ENCODE assay signal across 22 mouse cellular contexts in genomic region chr17:28780836-28781235, GRCm38 (mm10). TPM values are rescaled to one million over a fixed set of nuclear protein-coding genes. Genes with fewer than 3 reads are reported as not detected.
DNase-seq lines count a peak whose midpoint lies in the region; ATAC-seq and TF ChIP-seq lines count a peak whose summit lies in the region.
"Had no signal": no experiment of that assay in that cellular context is flagged by ENCODE, and none has a peak within 500 bp of the region (broad histone marks: within the 10 kb centered on the region; RNA-seq: fewer than 3 reads in every experiment).

No protein-coding gene starts in this region.

- intact Hi-C loops in gastrocnemius, adult 2 months (cut with DNase I) = no loop called here

- TF ChIP-seq CTCF in E14TG2a.4 (conservative IDR thresholded peaks at IDR 0.05; ENCODE audit: low read length) = no peak
- no peak for TF ChIP-seq CTCF in gastrocnemius, adult 2 months (IDR thresholded peaks at IDR 0.05)

- 39% methylated on average over 3 of the region's 3 CpGs for whole genome bisulfite sequencing in heart, embryonic 15.5 days

- no peaks in the 10 kb centered on the region for H3K36me3 ChIP-seq in heart, embryonic 15.5 days
- peaks cover 21% of the 10 kb centered on the region for H3K36me3 ChIP-seq in E14TG2a.4 (ENCODE audit: insufficient read depth, low read length)
- H3K36me3 ChIP-seq: forebrain, embryonic 15.5 days; hindbrain, embryonic 13.5 days; kidney, embryonic 15.5 days; lung, embryonic 15.5 days; midbrain, embryonic 10.5 days had no signal

- H3K9me3 ChIP-seq in heart, embryonic 15.5 days (replicated peaks) = no peaks in the 10 kb centered on the region
- H3K9me3 ChIP-seq in E14TG2a.4 (ENCODE audit: low read length) = no peaks in the 10 kb centered on the region
- H3K9me3 ChIP-seq: forebrain, embryonic 15.5 days; hindbrain, embryonic 13.5 days; kidney, embryonic 15.5 days; lung, embryonic 15.5 days; midbrain, embryonic 10.5 days had no signal

- 0 out of 2 replicates have a peak, but pooled peaks have one; percentile 25 for ATAC-seq in heart, embryonic 15.5 days (replicated peaks; ENCODE audit: insufficient number of reproducible peaks, insufficient read depth, low FRiP score, low read depth)
- ATAC-seq: forebrain, embryonic 15.5 days had no signal

- H3K9ac ChIP-seq in heart, embryonic 15.5 days = no peak overlapping the region
- H3K9ac ChIP-seq: forebrain, embryonic 15.5 days; hindbrain, embryonic 13.5 days; kidney, embryonic 15.5 days; liver, embryonic 14.5 days; lung, embryonic 15.5 days had no signal

- H3K27me3 ChIP-seq in heart, embryonic 15.5 days = no peaks in the 10 kb centered on the region
- H3K27me3 ChIP-seq in E14TG2a.4 (ENCODE audit: insufficient read depth, low read length) = no peaks in the 10 kb centered on the region
- H3K27me3 ChIP-seq: forebrain, embryonic 15.5 days; hindbrain, embryonic 13.5 days; kidney, embryonic 15.5 days; lung, embryonic 15.5 days had no signal

- peaks cover 9% of the 10 kb centered on the region for H3K4me1 ChIP-seq in heart, embryonic 15.5 days (replicated peaks)
- H3K4me1 ChIP-seq in E14TG2a.4 (replicated peaks; ENCODE audit: low read depth, low read length) = peaks cover 89% of the 10 kb centered on the region
- H3K4me1 ChIP-seq: forebrain, embryonic 15.5 days; hindbrain, embryonic 13.5 days; lung, embryonic 15.5 days had no signal

- H3K4me2 ChIP-seq in heart, embryonic 15.5 days = no peak overlapping the region
- H3K4me2 ChIP-seq: forebrain, embryonic 15.5 days; hindbrain, embryonic 13.5 days; kidney, embryonic 15.5 days; lung, embryonic 15.5 days had no signal

- no peak for DNase-seq in heart, adult 8-10 months (ENCODE audit: low spot score)
- peak; percentile 53 for DNase-seq in 416B (ENCODE audit: low read depth)
- DNase-seq in adrenal gland, postnatal 10 days = peak; percentile 75
- DNase-seq in gastrocnemius, adult 2 months = no peak
- no peak for DNase-seq in spleen, adult 18-20 months
- no peak for DNase-seq in spleen, postnatal 10 days (ENCODE audit: low spot score in 2 of 2)
- DNase-seq: cerebellum, adult 11-12 months; cerebellum, postnatal 14 days; layer of hippocampus, adult 9-11 months; lung, postnatal 4 days; right cerebral cortex, postnatal 14 days; thymus, postnatal 36 days had no signal

- H3K27ac ChIP-seq in heart, embryonic 15.5 days = no peak overlapping the region
- no peak overlapping the region for H3K27ac ChIP-seq in gastrocnemius, adult 2 months
- H3K27ac ChIP-seq: forebrain, embryonic 15.5 days; hindbrain, embryonic 13.5 days; kidney, embryonic 15.5 days; liver, embryonic 14.5 days; lung, embryonic 15.5 days; midbrain, embryonic 10.5 days had no signal

- H3K4me3 ChIP-seq in heart, embryonic 15.5 days = no peak overlapping the region
- peak overlapping the region; percentile 39 for H3K4me3 ChIP-seq in E14TG2a.4 (replicated peaks; ENCODE audit: low read length)
- no peak overlapping the region for H3K4me3 ChIP-seq in gastrocnemius, adult 2 months
- H3K4me3 ChIP-seq: forebrain, embryonic 15.5 days; hindbrain, embryonic 13.5 days; kidney, embryonic 15.5 days; lung, embryonic 15.5 days; midbrain, embryonic 10.5 days had no signal

RNA-seq across cellular contexts. Expression of gene Mapk13, which starts 11.7 kb away (rescaled TPM):
- 3.6 and 8.6 TPM in 2 replicates for polyA plus RNA-seq in heart, embryonic 15.5 days (2015; fragmentation: Nextera tagmentation; extraction: Ambion mirVana)
- under 1 TPM in 2 of 4 experiments, not detected in 2; 0.16 to 0.83 TPM for total RNA-seq in heart, adult 8-10 months (2022)
- total RNA-seq in adrenal gland, postnatal 10 days (2021) = 10 to 100 TPM; 34.6 to 35.5 TPM
- total RNA-seq in gastrocnemius, adult 2 months (2021) = under 1 TPM in 1 of 2 experiments, not detected in 1; 0.13 TPM
- polyA plus RNA-seq: C2C12 had no signal

RNA-seq across cellular contexts. Expression of gene Brpf3, which starts 20.1 kb away (rescaled TPM):
- polyA plus RNA-seq in heart, embryonic 15.5 days (2015; fragmentation: Nextera tagmentation; extraction: Ambion mirVana) = 5.2 and 11.1 TPM in 2 replicates
- total RNA-seq in heart, adult 8-10 months (2022) = 10 to 100 TPM in 3 of 4 experiments, 1 to 10 TPM in 1; 8.5 to 15.3 (median 14.6) TPM
- 10 to 100 TPM; 56.2 to 62.8 TPM for total RNA-seq in adrenal gland, postnatal 10 days (2021)
- total RNA-seq in gastrocnemius, adult 2 months (2021) = 10 to 100 TPM; 15.5 to 16.2 TPM

RNA-seq across cellular contexts. Expression of gene AC170998.1, which starts 55.0 kb away (rescaled TPM):
- polyA plus RNA-seq in heart, embryonic 15.5 days (2015; fragmentation: Nextera tagmentation; extraction: Ambion mirVana) = 1.6 and 2.0 TPM in 2 replicates
- total RNA-seq in heart, adult 8-10 months (2022) = 1 to 10 TPM in 2 of 4 experiments, under 1 TPM in 1, not detected in 1; 0.46 to 1.5 (median 1.1) TPM
- total RNA-seq in adrenal gland, postnatal 10 days (2021) = 1 to 10 TPM in 1 of 2 experiments, under 1 TPM in 1; 0.78 to 1.7 TPM
- under 1 TPM; 0.39 to 0.71 TPM for total RNA-seq in gastrocnemius, adult 2 months (2021)
- total RNA-seq: monocyte, adult 5-6 weeks had no signal

Comparison
In these comparisons a context has a peak if more than half of its experiments do, and no peak if none do; other contexts are left out.
1. DNase-seq: peak in 416B (single experiment) and adrenal gland, postnatal 10 days (single experiment); none in heart, adult 8-10 months (single experiment), gastrocnemius, adult 2 months (single experiment), spleen, adult 18-20 months (0 of 2) and spleen, postnatal 10 days (0 of 2).
2. RNA of gene Mapk13, which starts 11.7 kb away (total RNA-seq): 34.6 to 35.5 TPM in adrenal gland, postnatal 10 days; 0.16 to 0.83 TPM in heart, adult 8-10 months and 0.13 TPM in gastrocnemius, adult 2 months; every median in the first group is over 10 times any median in the second.